Mouse (Mus musculus) spleen, postnatal 14 days (tissue): ENCODE measurements around the gene Nsmce1.
"Not testable (repeated sequence)": the region's sequence is repeated elsewhere in the genome, so short reads cannot be mapped to it uniquely, and the experiment has no call there.

ENCODE experiments used
- DNase-seq, 2 experiments: peaks; one replicate each; pipeline ENCODE4 v3.0.0; 2021 to 2022; ENCODE audit warnings: low spot score in 2 of 2

Nsmce1 gene

GRCm38 (mm10) chr7:125434666-125435290 lies 56.6 kb downstream of the Nsmce1 start:
- DNase-seq, result no peak

GRCm38 (mm10) chr7:125433874-125434273 lies 57.5 kb downstream of the Nsmce1 start:
- DNase-seq, result no peak

GRCm38 (mm10) chr7:125430170-125430842 lies 61.1 kb downstream of the Nsmce1 start:
- DNase-seq, result no peak

- DNase-seq, result not testable (repeated sequence)
These were observed 62.4 kb downstream of the Nsmce1 start for GRCm38 (mm10) chr7:125428816-125429500.

GRCm38 (mm10) chr7:125428381-125428780 lies 63.0 kb downstream of the Nsmce1 start:
- no peak for DNase-seq

- DNase-seq, result no peak
These were observed 63.8 kb downstream of the Nsmce1 start for GRCm38 (mm10) chr7:125427492-125428090.

- DNase-seq, result no peak
These were observed 68.3 kb downstream of the Nsmce1 start for GRCm38 (mm10) chr7:125423056-125423455.

- DNase-seq, result no peak
These were observed 69.5 kb downstream of the Nsmce1 start for GRCm38 (mm10) chr7:125421911-125422310.

GRCm38 (mm10) chr7:125420190-125420589 lies 71.2 kb downstream of the Nsmce1 start:
- peak; percentile 53 to 70 for DNase-seq

- DNase-seq, result no peak
These were observed 73.0 kb downstream of the Nsmce1 start for GRCm38 (mm10) chr7:125418413-125418812.
